Comparison of ENCODE assay signal across 10 mouse cellular contexts in the genomic region with DNA sequence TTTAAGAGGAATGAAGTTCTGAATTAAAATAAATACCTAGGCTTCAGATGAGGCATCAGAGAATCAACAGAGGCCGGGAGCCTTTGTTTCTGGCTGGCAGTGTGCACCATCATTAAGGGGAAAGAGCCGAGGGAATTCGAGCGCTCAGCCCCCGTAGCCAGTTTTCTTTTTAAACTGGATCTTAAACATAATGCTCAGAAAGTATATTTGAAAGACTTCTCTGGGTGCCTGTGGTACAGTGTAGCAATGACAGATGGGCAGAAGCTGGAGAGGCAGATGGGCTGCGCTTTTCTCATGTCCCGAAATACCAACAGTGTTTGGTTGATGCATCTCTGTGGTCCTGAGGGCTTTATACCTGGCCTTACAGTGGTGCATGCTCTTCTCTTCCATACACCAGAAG.
DNase-seq lines count a peak whose midpoint lies in the region; ATAC-seq lines count a peak whose summit lies in the region.
"Had no signal": no experiment of that assay in that cellular context is flagged by ENCODE, and none has a peak within 500 bp of the region (broad histone marks: within the 10 kb centered on the region; RNA-seq: fewer than 3 reads in every experiment).

No protein-coding gene starts in this region.

- H3K9me3 ChIP-seq in hindbrain, embryonic 13.5 days: peaks cover 9% of the 10 kb centered on the region; the same call in 1 of the 2 replicates
- peaks cover 8% of the 10 kb centered on the region for H3K9me3 ChIP-seq in heart, embryonic 10.5 days

- ATAC-seq in hindbrain, embryonic 13.5 days (ENCODE audit: low FRiP score): no peak

- H3K27me3 ChIP-seq in hindbrain, embryonic 13.5 days: no peaks in the 10 kb centered on the region
- no peaks in the 10 kb centered on the region for H3K27me3 ChIP-seq in heart, embryonic 10.5 days (ENCODE audit: insufficient read depth, poor library complexity, severe bottlenecking)

- 26% methylated on average over 7 of the region's 7 CpGs for WGBS in hindbrain, embryonic 13.5 days
- 85% methylated on average over 7 of the region's 7 CpGs for WGBS in heart, embryonic 10.5 days

- no peaks in the 10 kb centered on the region for H3K36me3 ChIP-seq in hindbrain, embryonic 13.5 days
- H3K36me3 ChIP-seq in heart, embryonic 10.5 days: no peaks in the 10 kb centered on the region

- intact Hi-C loops in left cerebral cortex, postnatal 4 days (cut with DNase I): no loop called here
- intact Hi-C loops in left cerebral cortex, postnatal 25 days (cut with DNase I): no loop called here

- H3K27ac ChIP-seq in hindbrain, embryonic 13.5 days: peak overlapping the region; percentile 13; the same call in 1 of the 2 replicates
- H3K27ac ChIP-seq in heart, embryonic 10.5 days: no peak overlapping the region

- peak; percentile 19 to 53 for DNase-seq in left cerebral cortex, adult 18-20 months (ENCODE audit: low spot score in 2 of 2)
- no peak for DNase-seq in left cerebral cortex, postnatal 4 days
- DNase-seq in left cerebral cortex, postnatal 25 days (ENCODE audit: low spot score in 2 of 2): peak; percentile 57 to 83
- peak; percentile 43 to 49 for DNase-seq in right cerebral cortex, postnatal 36 days (ENCODE audit: low spot score in 2 of 2)
- no peak for DNase-seq in lung, postnatal 36 days
- DNase-seq in heart, embryonic 10.5 days (ENCODE audit: low spot score): no peak
- DNase-seq in thymus, postnatal 36 days: no peak
- DNase-seq: cerebellum, adult 11-12 months had no signal

- H3K9ac ChIP-seq in hindbrain, embryonic 13.5 days: no peak overlapping the region

- no peak overlapping the region for H3K4me3 ChIP-seq in hindbrain, embryonic 13.5 days
- no peak overlapping the region for H3K4me3 ChIP-seq in heart, embryonic 10.5 days

- H3K4me1 ChIP-seq in hindbrain, embryonic 13.5 days (replicated peaks): peaks cover 13% of the 10 kb centered on the region
- H3K4me1 ChIP-seq in heart, embryonic 10.5 days: no peaks in the 10 kb centered on the region

- H3K4me2 ChIP-seq in hindbrain, embryonic 13.5 days: peak overlapping the region; percentile 23; the same call in 1 of the 2 replicates
- H3K4me2 ChIP-seq: liver, embryonic 11.5 days had no signal

Comparison
In these comparisons a context has a peak if more than half of its experiments do, and no peak if none do; other contexts are left out.
1. DNase-seq: peak in left cerebral cortex, adult 18-20 months (2 of 2), left cerebral cortex, postnatal 25 days (2 of 2) and right cerebral cortex, postnatal 36 days (2 of 2); none in left cerebral cortex, postnatal 4 days (single experiment), lung, postnatal 36 days (single experiment), heart, embryonic 10.5 days (single experiment) and thymus, postnatal 36 days (0 of 2).